Mouse (Mus musculus) layer of hippocampus, postnatal 14 days (tissue): ENCODE results near the gene Gdnf. TPM values are rescaled to one million over a fixed set of nuclear protein-coding genes. Genes with fewer than 3 reads are reported as not detected.
A peak's percentile ranks its signal among the peaks of the same experiment; 100 is the strongest.

Experiments
- DNase-seq, 2 experiments: peaks; one replicate each; pipeline ENCODE4 v3.0.0; 2021 to 2022; ENCODE audit warnings: low spot score in 2 of 2, mixed read lengths in 1 of 2
- long read RNA-seq, 2 experiments: library from polyadenylated mRNA; stranded (forward); transcript quantifications; one replicate each; pipeline ENCODE4 v2.0.0; 2021
- total RNA-seq, 2 experiments: library from RNA; stranded (reverse); gene quantifications; 2 replicates each; pipeline ENCODE4 v1.2.3; 2021

The Gdnf gene
- total RNA-seq, result under 1 TPM; 0.21 to 0.29 TPM
- long read RNA-seq, experiment 1, result 0 reads
- long read RNA-seq, experiment 2, result 0 reads

DNA sequence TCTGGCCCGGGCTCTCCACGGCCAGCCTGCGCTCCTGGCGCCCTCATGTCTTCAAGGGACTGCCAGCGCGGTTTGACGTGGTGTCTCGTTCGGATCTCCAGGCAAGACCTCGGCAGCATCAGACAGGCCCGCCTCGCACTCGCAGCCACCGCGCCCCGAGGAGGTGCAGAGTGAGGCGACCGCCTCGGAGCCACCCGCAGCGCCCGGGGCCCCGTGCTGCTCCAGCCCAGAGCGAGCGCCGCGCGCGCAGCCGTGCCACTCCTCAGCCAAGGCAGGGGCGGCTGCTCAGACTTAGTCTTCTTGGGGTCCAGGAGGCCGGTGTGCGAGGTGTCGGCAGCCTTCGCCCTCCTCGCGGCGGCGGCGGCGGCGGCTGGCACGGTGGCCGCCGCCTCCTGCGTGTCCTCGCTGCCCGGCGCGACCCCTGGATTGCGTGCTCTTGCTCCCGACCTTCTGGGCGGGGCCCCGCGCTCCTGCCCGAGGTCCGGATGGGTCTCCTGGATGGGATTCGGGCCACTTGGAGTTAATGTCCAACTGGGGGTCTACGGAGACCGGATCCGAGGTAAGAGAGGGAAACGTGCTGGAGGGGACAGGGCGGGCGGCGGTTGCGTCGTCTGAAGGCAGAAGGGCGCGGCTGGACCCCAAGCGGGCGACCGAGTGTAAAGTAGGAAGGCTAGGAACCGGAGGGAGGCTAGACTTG lies at the start of gene Gdnf:
TSS of gene Gdnf (plus strand) at position 291 of the 697 bp plus-strand sequence.
- DNase-seq, result peak in 1 of 2 experiments; percentile 13

DNA sequence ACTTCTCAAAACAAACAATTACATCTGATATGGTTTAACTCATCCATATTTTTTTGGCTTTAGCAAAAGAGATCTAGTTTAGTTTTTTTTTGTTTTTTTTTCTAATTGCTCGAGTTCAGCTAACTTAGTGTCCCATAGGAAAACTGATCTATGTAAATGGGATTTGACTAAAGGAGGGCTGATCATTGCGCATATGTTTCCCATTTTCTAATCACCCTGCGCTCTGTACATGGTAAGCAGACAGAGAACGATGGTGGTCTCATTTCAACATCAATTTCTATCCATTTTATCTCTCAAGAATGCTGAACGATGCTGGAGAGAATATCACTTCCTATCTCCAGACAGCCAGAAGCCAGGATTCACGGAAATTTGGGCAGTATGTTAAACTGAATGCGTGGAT lies 43.5 kb upstream of the Gdnf start:
- DNase-seq, result no peak

- no peak for DNase-seq
Measured at GRCm38 (mm10) chr15:7772983-7773382, 37.7 kb upstream of the Gdnf start.

DNA sequence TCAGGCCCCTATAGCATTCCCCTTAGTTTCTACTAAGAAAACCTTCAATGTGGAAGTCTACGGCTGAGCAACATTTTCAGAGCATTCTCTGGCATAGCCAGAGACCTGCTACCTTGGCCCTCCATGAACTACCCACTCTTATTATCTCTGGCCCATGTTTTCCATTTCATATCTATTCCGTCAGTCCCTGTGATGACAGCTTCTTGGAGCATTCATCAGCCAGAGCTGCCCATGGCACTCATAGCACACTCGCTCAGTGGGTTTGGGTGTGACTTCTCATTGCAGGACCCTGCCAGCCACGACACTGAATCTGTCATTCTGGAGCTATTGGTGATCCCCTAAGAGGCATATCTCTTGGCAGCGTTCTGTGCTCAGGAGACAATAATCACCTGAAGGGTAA lies 29.1 kb upstream of the Gdnf start:
- no peak for DNase-seq

DNA sequence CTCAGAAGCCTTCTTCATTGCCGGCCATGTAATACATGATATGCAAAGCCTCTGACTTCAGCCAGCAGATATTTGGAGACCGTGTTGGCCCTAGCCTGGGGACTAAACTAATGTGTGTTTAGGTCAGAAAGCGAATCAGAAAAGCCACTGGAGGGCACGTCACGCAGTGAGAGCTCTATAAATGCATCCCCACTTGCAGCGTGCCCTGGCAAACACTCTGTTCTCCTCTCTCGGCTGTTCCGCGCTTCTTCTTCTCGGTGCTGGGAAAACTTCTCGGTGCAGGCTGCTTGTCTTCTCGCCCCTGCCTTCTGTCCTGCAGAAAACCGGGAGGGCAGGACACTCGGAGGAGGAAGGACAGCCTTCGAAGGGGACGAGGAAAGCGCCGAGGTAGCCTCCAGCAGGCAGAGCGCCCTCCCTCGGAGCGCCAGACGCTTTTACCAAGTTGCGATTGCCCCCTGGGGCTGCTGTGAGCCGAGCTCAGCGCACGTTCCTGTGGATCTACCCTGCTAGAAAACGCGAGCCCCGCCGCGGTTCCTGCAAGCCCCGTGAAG lies 730 bp upstream of the Gdnf start:
- DNase-seq, result no peak

DNA sequence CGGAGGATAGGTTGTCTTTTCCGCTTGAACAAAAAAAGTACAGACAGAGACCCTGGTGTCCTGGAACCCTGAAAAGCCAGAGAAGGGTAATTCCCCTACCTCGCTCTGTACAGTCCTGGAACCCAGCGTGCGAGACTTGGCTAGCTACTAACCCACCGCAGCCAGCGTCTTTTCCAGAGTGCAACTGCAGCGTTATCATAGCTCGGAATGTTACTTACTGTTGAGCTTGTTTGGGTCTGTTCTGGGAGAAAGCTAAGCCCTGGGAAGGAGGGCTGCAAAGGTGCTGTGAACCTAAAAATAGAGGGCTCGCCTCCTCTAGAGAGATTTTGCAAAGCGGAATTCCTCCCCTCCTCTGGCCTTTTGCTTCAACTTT lies 593 bp downstream of the Gdnf start:
- DNase-seq, result no peak

- DNase-seq, result no peak
Measured at GRCm38 (mm10) chr15:7811856-7812733, 1.4 kb downstream of the Gdnf start.

DNA sequence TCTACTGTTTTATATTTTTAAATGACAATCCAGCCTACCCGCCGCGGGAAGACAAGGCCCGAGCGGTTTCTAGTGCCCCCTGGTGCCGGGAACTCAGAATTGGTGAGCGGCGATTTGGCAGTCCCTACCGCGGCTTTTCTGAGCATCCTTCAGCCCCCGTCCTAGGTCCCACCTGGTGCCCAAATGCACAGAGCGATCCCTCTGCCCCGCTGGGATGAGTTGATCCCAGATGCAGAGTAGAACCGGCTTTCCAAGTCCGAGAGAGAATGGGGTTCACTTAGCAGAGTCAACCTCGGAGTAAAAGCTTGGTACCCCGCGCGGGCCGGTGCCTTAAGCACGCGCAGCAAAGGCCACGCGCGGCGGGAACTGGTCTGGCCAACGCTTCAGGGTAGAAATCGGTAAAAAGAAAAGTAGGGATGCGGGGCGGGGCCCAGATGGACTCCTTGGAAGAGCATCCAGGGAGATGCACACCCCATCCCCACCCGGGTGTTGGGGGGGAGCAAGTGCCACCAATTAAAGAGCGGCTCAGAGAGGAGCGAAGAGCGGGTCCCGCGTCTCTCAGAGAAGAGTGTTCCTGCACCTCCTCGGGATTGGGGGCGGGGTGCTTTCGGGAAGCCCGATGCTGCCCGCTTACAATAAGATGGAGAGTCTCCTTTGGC lies 2.4 kb downstream of the Gdnf start:
- peak; percentile 82 to 84 for DNase-seq

GRCm38 (mm10) chr15:7813531-7814370 lies 3.1 kb downstream of the Gdnf start:
- DNase-seq, result peak in 1 of 2 experiments; percentile 39

DNA sequence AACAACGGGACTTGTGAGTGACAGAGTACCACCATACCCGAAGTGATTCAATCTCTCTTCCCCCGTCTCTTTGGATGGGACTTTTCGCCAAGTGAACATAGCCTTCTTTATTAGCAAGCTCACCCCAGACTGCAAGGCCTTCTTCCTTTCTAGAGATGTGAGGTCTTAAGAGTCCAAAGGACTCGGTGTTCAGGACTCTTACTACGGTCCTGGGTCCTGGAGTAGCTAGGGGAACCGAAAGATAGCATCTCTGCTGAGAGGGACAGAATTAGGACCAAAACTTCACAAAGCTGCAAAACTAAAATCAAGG lies 3.7 kb downstream of the Gdnf start:
- DNase-seq, result no peak

DNA sequence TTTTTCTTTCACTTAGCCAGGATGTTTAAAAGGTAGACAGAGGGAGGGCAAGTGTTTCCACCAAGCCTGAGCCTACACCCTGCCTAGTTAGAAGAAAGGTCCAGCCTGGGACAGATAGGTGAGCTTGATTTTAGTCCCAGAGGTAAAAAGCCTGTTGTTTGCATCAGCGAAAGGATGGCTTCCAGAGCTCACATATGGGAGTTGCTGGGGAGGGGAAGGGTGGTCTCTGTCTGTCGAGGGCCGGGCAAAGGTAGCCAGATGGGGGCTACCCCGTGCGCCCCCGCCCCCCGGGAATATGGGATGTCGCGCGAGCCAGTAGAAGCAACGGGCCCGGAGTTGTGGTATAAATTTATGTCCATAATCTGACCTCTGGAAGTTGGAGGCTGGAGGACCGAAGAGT lies 4.3 kb downstream of the Gdnf start:
- no peak for DNase-seq

DNA sequence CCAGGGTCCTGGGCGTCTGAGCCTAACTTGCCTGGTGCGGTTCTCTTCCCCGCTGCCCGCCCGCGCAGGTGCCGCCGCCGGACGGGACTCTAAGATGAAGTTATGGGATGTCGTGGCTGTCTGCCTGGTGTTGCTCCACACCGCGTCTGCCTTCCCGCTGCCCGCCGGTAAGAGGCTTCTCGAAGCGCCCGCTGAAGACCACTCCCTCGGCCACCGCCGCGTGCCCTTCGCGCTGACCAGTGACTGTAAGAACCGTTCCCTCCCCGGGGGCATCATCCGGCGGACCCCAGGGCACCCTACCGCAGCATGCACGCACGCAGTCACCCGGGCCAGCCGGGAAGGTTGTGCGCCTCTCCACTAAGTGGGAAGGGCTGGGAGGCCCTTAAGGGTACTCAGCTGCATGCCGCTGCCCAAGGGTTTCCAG lies 4.9 kb downstream of the Gdnf start:
- DNase-seq, result no peak

DNA sequence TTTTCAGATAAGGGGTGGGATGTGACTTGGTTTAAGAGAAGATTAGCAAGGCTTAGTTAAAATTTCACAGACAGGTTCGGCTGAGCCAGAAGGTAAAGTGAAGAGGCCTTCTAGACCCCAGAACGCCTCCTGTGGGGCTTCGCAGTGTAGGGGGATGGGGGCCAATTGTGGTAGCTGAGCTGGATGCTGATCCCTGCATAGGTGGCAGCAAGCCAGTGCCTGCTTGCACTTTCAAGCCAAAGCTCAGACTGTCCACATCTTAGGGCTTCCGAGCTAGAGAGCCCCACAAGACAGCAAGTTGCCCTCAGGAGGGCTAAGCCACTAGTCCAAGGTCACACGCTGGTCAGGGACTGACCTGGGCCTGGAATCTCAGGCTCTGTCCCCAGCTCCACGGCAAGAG lies 13.2 kb downstream of the Gdnf start:
- DNase-seq, result no peak

GRCm38 (mm10) chr15:7825530-7825929 lies 14.9 kb downstream of the Gdnf start:
- no peak for DNase-seq

- no peak for DNase-seq
Measured at GRCm38 (mm10) chr15:7835404-7835803, 24.8 kb downstream of the Gdnf start.

- no peak for DNase-seq
Measured at GRCm38 (mm10) chr15:7838060-7838920, 27.6 kb downstream of the Gdnf start.

DNA sequence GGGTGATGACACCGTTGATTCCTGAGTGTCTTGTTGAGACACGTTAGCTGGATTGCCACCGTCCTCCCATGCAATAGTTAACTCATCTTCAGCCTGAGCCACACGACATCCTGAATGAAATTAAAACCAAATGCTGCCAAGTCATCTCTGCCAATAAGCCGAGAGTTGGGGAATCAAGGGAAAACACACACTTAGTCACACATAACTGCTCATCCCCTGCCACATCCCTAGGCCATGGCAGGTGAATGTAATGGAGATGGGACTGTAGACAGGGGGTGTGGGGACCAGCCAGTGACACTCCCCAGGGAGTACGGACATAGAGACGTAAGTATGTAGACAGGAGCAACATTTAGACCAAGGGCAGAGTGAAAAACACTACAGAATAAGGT lies 28.3 kb downstream of the Gdnf start:
- DNase-seq, result no peak

DNA sequence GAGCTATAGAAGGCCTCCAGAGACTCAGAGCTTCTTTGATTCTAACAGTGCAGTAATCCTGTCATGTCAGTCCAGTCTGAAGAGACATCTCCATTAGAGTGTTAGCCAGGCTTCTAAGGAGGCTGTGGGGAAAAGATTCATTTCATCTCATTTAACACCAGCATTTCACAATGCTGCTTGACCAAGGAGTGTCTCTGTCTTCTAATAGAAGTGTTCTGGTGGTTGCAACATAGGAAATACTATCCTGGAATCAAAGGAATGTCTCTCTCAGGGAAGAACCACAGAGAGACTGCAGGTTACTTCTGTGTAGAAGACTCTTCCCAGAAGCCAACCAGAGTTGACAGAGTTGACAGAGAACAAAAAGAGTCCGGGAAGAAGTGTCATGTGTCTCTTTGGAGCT lies 31.0 kb downstream of the Gdnf start:
- DNase-seq, result no peak

- no peak for DNase-seq
Measured at GRCm38 (mm10) chr15:7842398-7842797, 31.8 kb downstream of the Gdnf start.

GRCm38 (mm10) chr15:7857418-7857817 lies 46.8 kb downstream of the Gdnf start:
- no peak for DNase-seq
